Mouse (Mus musculus) liver, postnatal 0 days (tissue): ENCODE measurements around the gene Peli3. TPM values are rescaled to one million over a fixed set of nuclear protein-coding genes. Genes with fewer than 3 reads are reported as not detected.

Experiments
- ATAC-seq: fragments of 200-750 bp; cut with Nextera tagmentation; 2 replicates; pipeline ENCODE4 v1.8.0; 2017; ENCODE audit warnings: mild to moderate bottlenecking, moderate library complexity
- DNase-seq: peaks from one replicate; pipeline ENCODE4 v3.0.0-alpha.2; 2016
- H3K27ac ChIP-seq: fragments of 300-500 bp; sonication (generic); 2 replicates; pipeline ENCODE4 v1.5.1; 2014; ENCODE audit warnings: antibody characterized with exemption, moderate library complexity, mild to moderate bottlenecking, low read depth
- H3K27me3 ChIP-seq: fragments of 300-500 bp; sonication (generic); 2 replicates; pipeline ENCODE4 v1.6.1; 2014; ENCODE audit warnings: low read length, control low read depth, mixed read lengths; ENCODE audit not compliant: insufficient read depth
- H3K36me3 ChIP-seq: fragments of 300-500 bp; sonication (generic); replicated peaks from 2 replicates; pipeline ENCODE4 v1.6.1; 2014; ENCODE audit warnings: mild to moderate bottlenecking, control low read depth, low read length, moderate library complexity, mixed read lengths; ENCODE audit not compliant: insufficient read depth
- H3K4me1 ChIP-seq: fragments of 300-500 bp; sonication (generic); 2 replicates; pipeline ENCODE4 v1.6.1; 2014; ENCODE audit warnings: antibody characterized with exemption, mild to moderate bottlenecking, control low read depth; ENCODE audit not compliant: insufficient read depth
- H3K4me2 ChIP-seq: fragments of 300-500 bp; sonication (generic); 2 replicates; pipeline ENCODE4 v1.6.1; 2014; ENCODE audit warnings: low read depth, mild to moderate bottlenecking, low read length, moderate library complexity, mixed read lengths
- H3K4me3 ChIP-seq: fragments of 300-500 bp; sonication (generic); 2 replicates; pipeline ENCODE4 v1.5.1; 2014; ENCODE audit warnings: low read depth, low read length
- H3K9ac ChIP-seq: fragments of 300-500 bp; sonication (generic); replicated peaks from 2 replicates; pipeline ENCODE4 v1.6.1; 2014; ENCODE audit warnings: mild to moderate bottlenecking, moderate library complexity
- H3K9me3 ChIP-seq: fragments of 300-500 bp; sonication (generic); 2 replicates; pipeline ENCODE4 v1.6.1; 2016; ENCODE audit warnings: mild to moderate bottlenecking, control low read depth, low read length, mixed read lengths
- CTCF ChIP-seq: sonication (generic); IDR thresholded peaks from 2 replicates; pipeline ENCODE4 v1.5.1; 2016; ENCODE audit warnings: antibody characterized with exemption, low read depth
- EP300 ChIP-seq: IDR thresholded peaks from 2 replicates; pipeline ENCODE4 v1.6.1; 2016; ENCODE audit warnings: antibody characterized with exemption, low read depth, mild to moderate bottlenecking
- WGBS: fragments of 180-500 bp; shearing (Covaris S2); extraction: QIAGEN DNeasy Blood & Tissue Kit; methylation state at CpG from one replicate; pipeline ENCODE4 v1.1.7; 2014; ENCODE audit not compliant: insufficient replicate concordance; 5-methylcytosine and 5-hydroxymethylcytosine counted together
- polyA plus RNA-seq: library from polyadenylated mRNA; unstranded; fragments of >200 nt; fragmentation: Nextera tagmentation; extraction: Ambion mirVana; gene quantifications from 2 replicates; pipeline ENCODE4 v1.2.1, GENCODE M21; 2015

The Peli3 gene
- polyA plus RNA-seq, 1 experiment from 2014 or later: 0.28 TPM

DNA sequence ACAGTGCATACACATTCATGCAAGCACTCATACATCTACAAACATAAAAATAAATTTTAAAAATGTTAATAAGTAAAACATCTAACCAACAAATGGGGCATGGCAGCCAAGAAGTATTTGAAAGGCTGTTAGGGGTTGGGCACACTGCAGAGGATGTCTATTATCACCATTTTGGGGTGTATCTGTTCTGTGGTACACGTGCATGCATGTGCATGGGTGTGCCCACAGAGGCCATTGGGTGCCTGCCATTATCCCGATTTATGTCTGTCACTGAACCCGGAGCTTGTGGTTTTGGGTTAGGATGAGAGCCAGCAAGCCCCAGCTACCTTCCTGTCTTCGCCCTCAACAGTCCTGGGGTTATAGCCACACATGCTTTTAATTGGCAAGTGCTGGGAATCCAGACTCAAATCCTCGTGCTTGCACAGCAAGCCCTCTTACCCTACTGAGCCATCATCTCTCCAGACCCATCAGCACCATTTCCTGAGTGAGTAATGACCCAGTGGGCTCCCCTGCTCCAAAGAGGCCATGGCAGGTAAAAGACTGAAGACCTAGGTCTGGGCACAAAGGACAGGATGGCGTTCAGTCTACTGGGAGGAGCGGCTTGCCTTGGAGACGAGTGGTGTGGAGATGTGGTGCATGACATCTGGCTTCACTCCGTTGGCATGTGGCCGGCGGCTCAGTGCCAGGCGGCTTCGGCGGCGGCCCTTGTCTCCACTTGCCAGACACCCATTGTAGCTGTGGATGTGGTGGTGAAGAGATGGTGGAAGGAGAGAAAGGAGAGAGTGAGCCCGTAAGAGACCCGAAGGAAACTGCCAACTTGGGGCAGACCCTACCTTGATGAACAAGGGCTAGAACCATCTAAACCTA, 5.2 kb downstream of the Peli3 start:
- DNase-seq (no peak), ATAC-seq (no peak)
- peaks cover 20% of the 10 kb centered on the region for H3K27me3 ChIP-seq
- TF ChIP-seq CTCF (no peak), EP300 (no peak)
- H3K4me2 ChIP-seq: no peak overlapping the region
- peaks cover under 1% of the 10 kb centered on the region; the same call in 1 of the 2 replicates for H3K4me1 ChIP-seq
- WGBS: 79% methylated on average over 17 of the region's 17 CpGs
- H3K9me3 ChIP-seq: no peaks in the 10 kb centered on the region
- H3K9ac ChIP-seq: no peak overlapping the region
- H3K27ac ChIP-seq: no peak overlapping the region
- H3K36me3 ChIP-seq: no peaks in the 10 kb centered on the region
- no peak overlapping the region for H3K4me3 ChIP-seq

DNA sequence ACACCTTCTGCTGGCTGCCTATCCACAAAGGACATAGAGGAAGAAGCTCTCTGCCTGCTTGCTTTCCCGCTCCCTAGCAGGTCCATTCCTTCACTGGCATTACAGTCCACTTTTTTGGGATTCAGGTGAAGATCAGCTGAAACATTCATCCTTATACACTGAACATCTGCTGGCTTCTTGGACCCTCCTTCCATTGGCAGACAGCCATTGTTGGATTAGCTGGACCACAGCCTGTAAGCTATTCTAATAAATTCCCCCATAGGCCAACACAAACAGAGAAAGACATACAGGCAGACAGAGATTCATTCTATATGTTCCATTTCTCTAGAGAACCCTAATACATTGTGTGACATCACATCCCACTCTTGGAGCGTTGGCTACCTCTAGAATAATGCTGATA, 6.0 kb downstream of the Peli3 start:
- WGBS: 73% methylated on average over 2 of the region's 2 CpGs
- no peak for TF ChIP-seq CTCF
- no peak for TF ChIP-seq EP300
- DNase-seq (no peak), ATAC-seq (no peak)
- Histone ChIP-seq H3K4me1 (no peaks in the 10 kb centered on the region), H3K27me3 (peaks cover 12% of the 10 kb centered on the region; the same call in 1 of the 2 replicates), H3K9me3 (no peaks in the 10 kb centered on the region), H3K27ac (no peak overlapping the region), H3K4me2 (no peak overlapping the region), H3K36me3 (no peaks in the 10 kb centered on the region), H3K9ac (no peak overlapping the region), H3K4me3 (no peak overlapping the region)

DNA sequence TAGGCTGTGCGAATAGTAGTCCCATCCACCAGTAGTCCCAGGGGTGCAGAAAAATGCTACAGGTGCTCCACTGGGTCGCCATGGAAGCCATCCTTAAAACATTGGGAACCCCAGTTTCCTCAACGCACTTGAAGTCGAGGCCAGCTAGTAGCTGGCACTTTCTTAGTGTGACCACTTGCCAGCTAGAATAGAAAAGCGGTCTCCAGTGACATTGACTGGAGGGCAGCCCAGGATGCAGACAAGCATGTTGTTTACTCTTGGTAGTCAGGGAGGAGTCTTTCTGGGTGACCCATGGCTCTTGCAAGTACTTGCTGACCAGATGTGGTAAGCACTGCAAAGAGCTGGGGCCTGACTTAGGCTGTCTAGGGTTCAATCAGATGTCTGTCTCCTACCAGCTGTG, 14.1 kb downstream of the Peli3 start:
- H3K9ac ChIP-seq: no peak overlapping the region
- WGBS: 61% methylated on average over 5 of the region's 5 CpGs
- H3K4me1 ChIP-seq: peaks cover 16% of the 10 kb centered on the region
- TF ChIP-seq CTCF (no peak), EP300 (no peak)
- no peak overlapping the region for H3K27ac ChIP-seq
- peak overlapping the region; percentile 57 for H3K4me3 ChIP-seq
- DNase-seq (no peak), ATAC-seq (no peak)
- H3K9me3 ChIP-seq: no peaks in the 10 kb centered on the region
- H3K27me3 ChIP-seq: no peaks in the 10 kb centered on the region
- peaks cover 8% of the 10 kb centered on the region; the same call in 1 of the 2 replicates for H3K36me3 ChIP-seq
- peak overlapping the region; percentile 73 for H3K4me2 ChIP-seq

DNA sequence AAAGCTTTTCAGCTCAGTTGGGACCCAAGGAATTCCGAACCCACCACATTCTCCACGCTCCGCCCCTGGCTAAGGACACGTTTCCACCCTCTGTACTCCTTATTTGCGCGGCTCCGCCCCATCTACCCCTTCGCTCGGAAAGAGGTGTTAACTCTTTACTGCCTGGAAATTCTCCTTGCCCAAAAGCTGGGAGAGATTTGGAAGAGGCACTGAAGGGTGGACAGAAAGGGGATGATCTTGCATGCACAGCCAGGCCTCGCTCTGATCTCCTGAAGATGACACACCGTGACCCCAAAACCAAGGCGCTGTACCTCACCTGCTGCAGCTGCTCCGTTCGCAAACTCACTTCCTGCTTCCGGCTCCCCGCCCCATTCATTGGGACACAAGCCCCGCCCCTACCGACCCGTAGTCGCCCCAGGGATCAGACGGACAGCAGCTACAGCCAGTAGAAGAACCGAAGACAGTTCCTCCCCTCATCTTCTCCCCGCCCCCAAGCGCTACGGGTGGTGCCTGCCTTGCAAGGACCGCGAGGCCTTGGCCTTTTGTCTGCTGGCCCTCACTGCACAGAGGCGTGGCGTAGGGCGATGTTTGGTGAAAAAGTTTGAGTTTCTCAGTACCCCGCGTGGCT, 14.9 kb downstream of the Peli3 start, which contains the start of gene Dpp3:
Dpp3 (minus strand) TSS at position 384 of the 628 bp plus-strand sequence.
- Histone ChIP-seq H3K4me3 (peak within 1 kb of the TSS; percentile 57), H3K36me3 (peaks cover 15% of the 10 kb centered on the region), H3K9me3 (no peaks in the 10 kb centered on the region), H3K4me2 (peak within 1 kb of the TSS; percentile 73), H3K27me3 (no peaks in the 10 kb centered on the region), H3K27ac (peak within 1 kb of the TSS; percentile 62), H3K9ac (peak within 1 kb of the TSS; percentile 50), H3K4me1 (peaks cover 16% of the 10 kb centered on the region)
- ATAC-seq: peak; percentile 98
- TF ChIP-seq EP300 (no peak), CTCF (no peak)
- WGBS: under 1% methylated on average over 32 of the region's 32 CpGs
- DNase-seq: peak; percentile 99

DNA sequence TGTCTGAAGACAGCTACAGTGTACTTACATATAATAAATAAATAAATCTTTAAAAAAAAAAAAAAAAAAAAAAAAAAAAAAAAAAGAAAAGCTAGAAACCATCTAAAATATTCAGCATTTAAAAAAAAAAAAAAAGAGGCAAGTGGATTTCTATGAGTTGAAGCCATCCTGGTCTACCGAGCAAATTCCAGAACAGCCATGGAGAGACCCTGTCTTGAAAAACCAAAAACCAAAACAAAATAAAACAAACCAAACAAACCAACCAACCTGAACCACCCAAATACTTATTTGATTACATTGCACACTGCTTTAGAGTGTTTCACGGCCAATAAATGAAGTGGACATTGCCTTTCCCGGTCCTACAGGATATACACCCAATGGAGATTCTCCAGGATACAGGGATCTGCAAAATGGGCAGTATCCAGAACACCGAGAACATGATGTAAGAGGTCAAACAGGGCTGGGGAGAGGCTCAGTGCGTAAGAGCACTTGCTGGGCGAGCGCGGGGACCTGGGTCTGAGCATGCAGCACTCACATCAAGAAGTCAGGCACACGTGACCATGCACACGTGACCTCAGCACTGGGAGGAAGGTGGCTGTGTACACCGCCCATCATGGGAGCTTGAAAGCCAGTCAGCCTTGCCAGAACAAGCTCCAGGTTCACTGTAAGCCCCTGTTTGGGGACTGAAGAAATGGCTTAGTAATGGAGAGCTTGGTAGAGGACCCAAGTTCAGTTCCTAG, 17.6 kb downstream of the Peli3 start:
- Histone ChIP-seq H3K4me1 (peaks cover 16% of the 10 kb centered on the region), H3K36me3 (peaks cover 40% of the 10 kb centered on the region), H3K4me3 (no peak overlapping the region), H3K9me3 (no peaks in the 10 kb centered on the region), H3K4me2 (no peak overlapping the region), H3K9ac (no peak overlapping the region), H3K27me3 (no peaks in the 10 kb centered on the region), H3K27ac (no peak overlapping the region)
- TF ChIP-seq CTCF (no peak), EP300 (no peak)
- DNase-seq (no peak), ATAC-seq (no peak)
- 91% methylated on average over 11 of the region's 11 CpGs for WGBS

DNA sequence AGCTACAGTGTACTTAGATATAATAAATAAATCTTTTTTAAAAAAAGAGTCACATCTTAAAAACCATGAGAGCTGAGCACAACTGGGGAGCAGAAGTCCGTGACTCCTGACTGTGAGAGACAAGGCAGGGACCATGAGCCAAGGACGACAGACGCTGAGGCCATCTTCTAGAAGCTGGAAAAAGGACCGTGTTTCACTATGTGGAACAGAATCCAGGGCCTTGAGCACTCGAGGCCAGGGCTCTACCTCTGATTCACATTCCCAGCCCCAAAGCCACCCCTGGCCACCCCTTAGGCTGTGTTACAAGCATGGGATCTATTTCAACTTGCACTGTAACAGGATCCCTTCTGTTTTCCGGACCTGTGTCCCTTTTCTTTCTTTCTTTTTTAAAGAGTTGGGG, 23.3 kb downstream of the Peli3 start:
- Histone ChIP-seq H3K9ac (no peak overlapping the region), H3K36me3 (peaks cover 76% of the 10 kb centered on the region), H3K9me3 (no peaks in the 10 kb centered on the region), H3K27me3 (no peaks in the 10 kb centered on the region), H3K27ac (no peak overlapping the region), H3K4me3 (no peak overlapping the region), H3K4me1 (no peaks in the 10 kb centered on the region), H3K4me2 (no peak overlapping the region)
- 83% methylated on average over 6 of the region's 6 CpGs for WGBS
- TF ChIP-seq CTCF: no peak
- no peak for TF ChIP-seq EP300
- DNase-seq (no peak), ATAC-seq (no peak)
